ENCODE assay signal across 8 mouse cellular contexts in the genomic region with DNA sequence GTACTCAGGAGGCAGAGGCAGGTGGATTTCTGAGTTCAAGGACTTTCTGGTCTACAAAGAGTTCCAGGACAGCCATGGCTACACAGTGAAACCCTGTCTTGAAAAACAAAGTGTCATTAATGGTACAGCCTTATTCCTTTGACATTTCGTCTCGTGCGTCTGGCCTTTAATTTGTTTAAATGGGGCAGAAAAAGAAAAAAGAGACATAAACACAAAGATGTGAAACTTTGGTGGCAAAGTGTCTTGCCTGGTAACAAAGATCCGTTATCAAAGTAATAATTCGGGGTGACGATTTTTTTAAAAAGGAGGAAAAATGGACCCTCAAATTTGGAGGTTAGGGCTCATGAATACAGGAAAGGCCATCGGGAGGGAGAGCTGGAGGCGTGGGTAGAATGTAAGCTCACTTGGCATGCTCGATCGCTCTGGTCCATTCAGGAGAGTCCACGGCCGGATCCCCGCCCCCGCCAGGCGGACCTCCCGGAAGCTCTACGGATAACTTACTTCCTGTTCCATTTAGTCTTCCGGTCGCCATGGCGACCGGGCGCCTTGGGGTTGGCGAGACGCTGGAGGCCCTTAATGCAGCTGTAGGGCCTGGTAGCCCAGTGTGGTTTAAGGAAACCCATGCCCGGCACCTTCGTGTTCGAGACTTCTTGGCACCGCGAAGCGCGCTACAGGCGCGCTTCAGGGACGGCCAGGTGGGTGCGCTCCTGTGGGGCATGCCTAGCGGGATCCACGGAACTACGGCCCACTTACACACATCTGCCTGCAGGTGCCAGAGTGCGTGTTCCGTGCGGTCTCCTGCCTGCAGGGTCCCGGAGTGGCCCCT. TPM values are rescaled to one million over a fixed set of nuclear protein-coding genes. Genes with fewer than 3 reads are reported as not detected.
DNase-seq lines count a peak whose midpoint lies in the region; ATAC-seq and TF ChIP-seq lines count a peak whose summit lies in the region.

Dalrd3 (plus strand) TSS at position 506 of the 826 bp plus-strand sequence.

- peaks cover 40% of the 10 kb centered on the region for H3K36me3 ChIP-seq in ES-E14 (ENCODE audit: control insufficient read depth, insufficient read depth, low read length, poor library complexity, severe bottlenecking)
- peaks cover 54% of the 10 kb centered on the region for H3K36me3 ChIP-seq in forebrain, embryonic 14.5 days (ENCODE audit: control insufficient read depth, insufficient read depth, low read length)
- peaks cover 48% of the 10 kb centered on the region for H3K36me3 ChIP-seq in lung, embryonic 15.5 days

- in situ Hi-C loops in ES-E14 (cut with MboI; ENCODE audit: low sequenced_read_pairs in 2 of 2, unreplicated experiment in 2 of 2): no loop called here

- peak; percentile 69 for ATAC-seq in forebrain, embryonic 14.5 days
- peak; percentile 56 for ATAC-seq in lung, embryonic 15.5 days (ENCODE audit: borderline replicate concordance, extremely low read depth, low FRiP score, low TSS enrichment)

- peak within 1 kb of the TSS; percentile 14; the same call in 1 of the 2 replicates for H3K27ac ChIP-seq in ES-E14 (ENCODE audit: insufficient read depth, low read depth, low read length, poor library complexity, severe bottlenecking)
- peak within 1 kb of the TSS; percentile 52 for H3K27ac ChIP-seq in forebrain, embryonic 14.5 days (ENCODE audit: low read depth, low read length)
- H3K27ac ChIP-seq in lung, embryonic 15.5 days: peak within 1 kb of the TSS; percentile 54

- intact Hi-C loops in heart, postnatal 14 days (cut with DNase I): loop anchor here (5.0 kb wide), 1 partner anchor 52 kb away; the partner anchor contains the start of gene Qrich1

- peak within 1 kb of the TSS; percentile 98 for H3K4me2 ChIP-seq in forebrain, embryonic 14.5 days (ENCODE audit: low read length)
- peak within 1 kb of the TSS; percentile 100 for H3K4me2 ChIP-seq in lung, embryonic 15.5 days

- peak within 1 kb of the TSS; percentile 78 for H3K9ac ChIP-seq in ES-E14 (ENCODE audit: insufficient read depth, low read depth, low read length, poor library complexity, severe bottlenecking)
- peak within 1 kb of the TSS; percentile 62 for H3K9ac ChIP-seq in forebrain, embryonic 14.5 days (ENCODE audit: low read length)
- H3K9ac ChIP-seq in lung, embryonic 15.5 days: peak within 1 kb of the TSS; percentile 61

- H3K27me3 ChIP-seq in forebrain, embryonic 14.5 days (replicated peaks; ENCODE audit: control insufficient read depth, insufficient read depth, low read length): no peaks in the 10 kb centered on the region
- H3K27me3 ChIP-seq in lung, embryonic 15.5 days: no peaks in the 10 kb centered on the region

- H3K4me1 ChIP-seq in ES-E14 (ENCODE audit: control insufficient read depth in 2 of 2, insufficient read depth in 2 of 2, low read length in 2 of 2, poor library complexity in 1 of 2): peaks cover 6 to 25% of the 10 kb centered on the region in 2 experiments; a peak in 3 of 4 replicates
- H3K4me1 ChIP-seq in forebrain, embryonic 14.5 days (ENCODE audit: control insufficient read depth, insufficient read depth, low read length): peaks cover 23% of the 10 kb centered on the region
- H3K4me1 ChIP-seq in lung, embryonic 15.5 days: peaks cover 42% of the 10 kb centered on the region

- no peaks in the 10 kb centered on the region for H3K9me3 ChIP-seq in ES-E14 (ENCODE audit: control insufficient read depth, insufficient read depth, low read depth, low read length)
- no peaks in the 10 kb centered on the region for H3K9me3 ChIP-seq in forebrain, embryonic 14.5 days (replicated peaks; ENCODE audit: control insufficient read depth, low read length)
- no peaks in the 10 kb centered on the region for H3K9me3 ChIP-seq in lung, embryonic 15.5 days

- 5% methylated on average over 42 of the region's 42 CpGs for WGBS in forebrain, embryonic 14.5 days
- 4% methylated on average over 42 of the region's 42 CpGs for WGBS in lung, embryonic 15.5 days

- DNase-seq in ES-E14 (ENCODE audit: low read depth, low spot score): peak; percentile 83
- DNase-seq in cerebellum, adult 11 months: peak; percentile 85
- DNase-seq in forebrain, embryonic 14.5 days (ENCODE audit: low spot score): peak; percentile 97
- DNase-seq in heart, postnatal 14 days: peak; percentile 87 to 89
- peak; percentile 84 to 94 for DNase-seq in layer of hippocampus, adult 18-20 months (ENCODE audit: low spot score in 2 of 2)
- peak; percentile 92 for DNase-seq in ovary, adult 18-20 months (ENCODE audit: low spot score)
- peak; percentile 93 for DNase-seq in thymus, postnatal 0 days (ENCODE audit: low spot score)

- peak within 1 kb of the TSS; percentile 81 to 82 for H3K4me3 ChIP-seq in ES-E14 (ENCODE audit: insufficient read depth in 1 of 2, low read depth in 1 of 2, low read length in 2 of 2, poor library complexity in 1 of 2, severe bottlenecking in 1 of 2)
- peak within 1 kb of the TSS; percentile 58 for H3K4me3 ChIP-seq in forebrain, embryonic 14.5 days (ENCODE audit: low read depth, low read length)
- H3K4me3 ChIP-seq in lung, embryonic 15.5 days: peak within 1 kb of the TSS; percentile 58

TF ChIP-seq in ES-E14, 5 proteins besides CTCF, POLR2A, EP300 and RAD21:
- TF ChIP-seq MAFK (IDR thresholded peaks at IDR 0.05; ENCODE audit: insufficient read depth, low read depth, low read length): no peak
- no peak for TF ChIP-seq HCFC1 (IDR thresholded peaks at IDR 0.05; ENCODE audit: borderline replicate concordance, insufficient read depth, low read length)
- TF ChIP-seq ZNF384 (IDR thresholded peaks at IDR 0.05; ENCODE audit: low read depth, low read length): no peak
- TF ChIP-seq CHD2 (IDR thresholded peaks at IDR 0.05; ENCODE audit: low read depth, low read length): no peak
- TF ChIP-seq ZC3H11A (IDR thresholded peaks at IDR 0.05; ENCODE audit: borderline replicate concordance, low read depth, low read length): no peak

RNA-seq across cellular contexts. Expression of gene Dalrd3, which starts in this region (rescaled TPM):
- 112 and 209 TPM in 2 replicates for total RNA-seq in ES-E14 (2012; rRNA removed)
- polyA plus RNA-seq in forebrain, embryonic 14.5 days (2014; fragmentation: Nextera tagmentation; extraction: Ambion mirVana): 188 and 190 TPM in 2 replicates
- 10 to 100 TPM; 18.7 to 21.4 TPM for total RNA-seq in heart, postnatal 14 days (2021)
- total RNA-seq in layer of hippocampus, adult 18-20 months (2021): 100 to 1,000 TPM in 1 of 2 experiments, 10 to 100 TPM in 1; 95.0 to 105 TPM
- polyA plus RNA-seq in lung, embryonic 15.5 days (2015; fragmentation: Nextera tagmentation; extraction: Ambion mirVana): 139 and 150 TPM in 2 replicates
- polyA plus RNA-seq in thymus, postnatal 0 days (2015; fragmentation: Nextera tagmentation; extraction: Ambion mirVana): 115 and 120 TPM in 2 replicates

Comparison
In these comparisons a context has a peak if more than half of its experiments do, and no peak if none do; other contexts are left out.
1. Peak in every context shown above with its lines: DNase-seq, ATAC-seq, H3K4me3 ChIP-seq and H3K27ac ChIP-seq.